Mouse (Mus musculus) ES-Bruce4 (cell line): Measurements from ENCODE around the gene Rufy1. TPM values are rescaled to one million over a fixed set of nuclear protein-coding genes. Genes with fewer than 3 reads are reported as not detected.

Experiments
- H3K27ac ChIP-seq: 2 replicates; pipeline ENCODE4 v1.5.1; 2012; ENCODE audit warnings: low read length, inconsistent platforms; ENCODE audit not compliant: insufficient read depth
- H3K27me3 ChIP-seq: 2 replicates; pipeline ENCODE4 v1.6.1; 2012; ENCODE audit warnings: mild to moderate bottlenecking, low read length, inconsistent platforms; ENCODE audit not compliant: control insufficient read depth, poor library complexity, insufficient read depth, severe bottlenecking
- H3K36me3 ChIP-seq: 2 replicates; pipeline ENCODE4 v1.6.1; 2012; ENCODE audit warnings: inconsistent platforms, mild to moderate bottlenecking, low read length, moderate library complexity; ENCODE audit not compliant: control insufficient read depth, poor library complexity, insufficient read depth, severe bottlenecking
- H3K4me1 ChIP-seq: one replicate; pipeline ENCODE4 v1.8.1; 2011; ENCODE audit warnings: low read length; ENCODE audit not compliant: control insufficient read depth, insufficient read depth
- H3K4me3 ChIP-seq: 2 replicates; pipeline ENCODE4 v1.5.1; 2011; ENCODE audit warnings: low read depth, mild to moderate bottlenecking, low read length
- H3K9ac ChIP-seq: 2 replicates; pipeline ENCODE4 v1.6.1; 2012; ENCODE audit warnings: low read depth, mild to moderate bottlenecking, inconsistent platforms; ENCODE audit not compliant: poor library complexity, severe bottlenecking
- H3K9me3 ChIP-seq: replicated peaks from 2 replicates; pipeline ENCODE4 v1.6.1; 2012; ENCODE audit warnings: mild to moderate bottlenecking, low read length, inconsistent platforms; ENCODE audit not compliant: control insufficient read depth, poor library complexity, insufficient read depth, severe bottlenecking
- CTCF ChIP-seq: IDR thresholded peaks from one replicate; pipeline ENCODE4 v1.8.1; 2011; ENCODE audit warnings: low read depth, low read length
- EP300 ChIP-seq: IDR thresholded peaks from 2 replicates; pipeline ENCODE4 v1.6.1; 2011; ENCODE audit warnings: low read depth, low read length; ENCODE audit not compliant: insufficient read depth
- POLR2A ChIP-seq: IDR thresholded peaks from one replicate; pipeline ENCODE4 v1.8.1; 2011; ENCODE audit warnings: low read length; ENCODE audit not compliant: insufficient read depth
- polyA plus RNA-seq: library from polyadenylated mRNA; stranded (reverse); fragments of >200 nt; gene quantifications from 2 replicates; pipeline ENCODE4 v1.2.4, GENCODE M21; 2011; ENCODE audit warnings: low read depth; ENCODE audit not compliant: missing spikeins, insufficient read depth, insufficient read length

Gene Rufy1
- polyA plus RNA-seq, 1 experiment = 13.0 TPM

DNA sequence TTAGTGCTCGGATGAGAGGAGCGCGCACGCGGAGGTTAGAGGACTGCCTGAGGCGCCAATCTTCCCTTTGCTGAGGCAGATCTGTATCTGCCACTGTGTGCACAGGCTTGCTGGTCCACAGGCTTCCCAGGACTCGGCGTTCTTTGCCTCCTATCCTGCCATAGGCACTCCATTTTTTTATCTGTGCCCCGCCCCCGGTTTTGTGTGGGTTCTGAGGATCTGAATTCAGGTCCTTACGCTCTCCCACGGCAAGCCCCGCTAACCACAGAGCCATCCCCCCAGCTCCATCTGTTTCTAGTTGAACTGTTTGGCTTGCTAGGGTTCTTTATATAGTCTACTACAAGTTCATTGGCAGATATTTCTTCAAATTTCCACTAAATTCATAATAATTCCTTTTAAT lies 32.1 kb downstream of the Rufy1 start:
- Histone ChIP-seq H3K9ac (no peak overlapping the region), H3K4me3 (no peak overlapping the region), H3K27me3 (no peaks in the 10 kb centered on the region), H3K4me1 (no peaks in the 10 kb centered on the region), H3K36me3 (no peaks in the 10 kb centered on the region), H3K9me3 (no peaks in the 10 kb centered on the region), H3K27ac (no peak overlapping the region)
- TF ChIP-seq EP300 (no peak), POLR2A (no peak), CTCF (no peak)

DNA sequence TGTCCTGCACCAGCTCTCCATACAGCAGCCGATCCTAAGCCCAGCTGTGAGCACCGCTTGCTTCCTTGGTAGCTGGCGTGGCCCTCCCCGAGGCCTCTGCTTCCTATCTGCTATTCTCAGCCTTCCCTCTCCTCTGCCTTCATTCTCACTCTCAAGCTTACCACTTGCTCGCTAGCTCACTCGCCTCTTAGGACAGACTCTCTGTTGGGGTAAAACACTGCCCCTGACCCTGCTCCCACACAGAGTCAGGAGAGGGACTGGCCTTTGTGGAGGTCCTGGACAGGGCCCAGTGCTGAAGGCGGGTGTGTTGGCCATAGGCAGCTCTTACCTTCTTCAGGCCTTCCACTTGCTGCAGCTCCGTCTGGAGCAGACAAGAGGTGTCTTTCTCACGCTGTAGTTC lies 33.6 kb downstream of the Rufy1 start:
- Histone ChIP-seq H3K4me1 (no peaks in the 10 kb centered on the region), H3K36me3 (no peaks in the 10 kb centered on the region), H3K27ac (no peak overlapping the region)

GRCm38 (mm10) chr11:50396766-50397307 lies 34.1 kb downstream of the Rufy1 start:
- H3K27me3 ChIP-seq = no peaks in the 10 kb centered on the region
- no peak overlapping the region for H3K27ac ChIP-seq
- H3K36me3 ChIP-seq = no peaks in the 10 kb centered on the region
- no peaks in the 10 kb centered on the region for H3K9me3 ChIP-seq
- TF ChIP-seq POLR2A (no peak), EP300 (no peak), CTCF (no peak)
- no peak overlapping the region for H3K9ac ChIP-seq
- H3K4me3 ChIP-seq = no peak overlapping the region
- H3K4me1 ChIP-seq = no peaks in the 10 kb centered on the region

More for the DNA sequence above, 33.6 kb downstream of the Rufy1 start:
- TF ChIP-seq POLR2A (no peak), EP300 (no peak), CTCF (no peak)
- Histone ChIP-seq H3K27me3 (no peaks in the 10 kb centered on the region), H3K4me3 (no peak overlapping the region), H3K9me3 (no peaks in the 10 kb centered on the region), H3K9ac (no peak overlapping the region)

- Histone ChIP-seq H3K27ac (no peak overlapping the region), H3K4me1 (peaks cover 6% of the 10 kb centered on the region), H3K27me3 (no peaks in the 10 kb centered on the region), H3K36me3 (no peaks in the 10 kb centered on the region), H3K9me3 (no peaks in the 10 kb centered on the region), H3K9ac (no peak overlapping the region), H3K4me3 (no peak overlapping the region)
- TF ChIP-seq CTCF = no peak
These were observed 36.2 kb downstream of the Rufy1 start for GRCm38 (mm10) chr11:50394731-50395130.

GRCm38 (mm10) chr11:50393306-50393705 lies 37.6 kb downstream of the Rufy1 start:
- H3K27me3 ChIP-seq = no peaks in the 10 kb centered on the region
- no peaks in the 10 kb centered on the region for H3K36me3 ChIP-seq
- no peak overlapping the region for H3K27ac ChIP-seq
- H3K4me1 ChIP-seq = peaks cover 6% of the 10 kb centered on the region
- no peak overlapping the region for H3K9ac ChIP-seq
- no peaks in the 10 kb centered on the region for H3K9me3 ChIP-seq
- no peak overlapping the region for H3K4me3 ChIP-seq
- TF ChIP-seq EP300 = no peak

DNA sequence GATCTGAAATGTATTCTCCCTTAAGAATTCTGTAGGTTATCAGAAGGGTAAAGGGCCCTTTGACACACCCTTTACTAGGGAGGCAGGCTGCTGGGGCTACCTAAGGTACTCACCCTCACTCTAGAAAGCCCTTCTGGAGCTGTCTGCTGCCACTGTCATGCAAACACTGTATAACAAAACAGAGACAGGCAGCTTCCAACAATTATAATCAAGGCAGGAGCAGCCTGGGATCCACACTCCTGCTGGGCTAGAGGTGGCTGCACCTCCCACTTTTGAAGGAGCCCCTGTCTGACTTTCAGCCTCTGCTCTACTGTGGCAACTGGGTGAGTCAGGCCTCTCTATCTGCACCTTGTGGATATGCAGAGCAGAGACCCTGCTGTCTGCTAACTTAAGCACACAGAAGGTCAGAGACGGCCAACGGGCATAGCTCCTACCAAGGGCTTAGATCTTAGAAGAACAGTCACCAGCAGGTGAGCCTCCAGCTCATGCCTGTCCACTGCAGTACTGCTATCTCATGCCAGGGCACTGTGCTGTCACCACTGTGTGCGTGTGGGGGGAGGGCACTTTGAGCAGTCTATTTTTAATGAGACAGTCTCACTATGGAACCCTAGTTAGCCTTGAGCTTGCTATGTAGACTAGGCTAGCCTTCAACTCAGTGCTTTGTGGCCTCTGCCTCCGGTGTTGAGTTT lies 39.5 kb downstream of the Rufy1 start:
- peaks cover 8% of the 10 kb centered on the region for H3K36me3 ChIP-seq
- no peaks in the 10 kb centered on the region for H3K27me3 ChIP-seq
- no peak overlapping the region for H3K9ac ChIP-seq
- H3K9me3 ChIP-seq = no peaks in the 10 kb centered on the region
- peaks cover 6% of the 10 kb centered on the region for H3K4me1 ChIP-seq
- H3K4me3 ChIP-seq = no peak overlapping the region
- peak overlapping the region; percentile 65 for H3K27ac ChIP-seq
- TF ChIP-seq POLR2A (no peak), EP300 (peak; percentile 10; the same call in 1 of the 2 replicates)
